Mouse (Mus musculus): Measurements from ENCODE around the gene B3gnt4. TPM values are rescaled to one million over a fixed set of nuclear protein-coding genes. Genes with fewer than 3 reads are reported as not detected.

The B3gnt4 gene
- polyA plus RNA-seq, 1 experiment from 2014 or later: 1.4 TPM

DNA sequence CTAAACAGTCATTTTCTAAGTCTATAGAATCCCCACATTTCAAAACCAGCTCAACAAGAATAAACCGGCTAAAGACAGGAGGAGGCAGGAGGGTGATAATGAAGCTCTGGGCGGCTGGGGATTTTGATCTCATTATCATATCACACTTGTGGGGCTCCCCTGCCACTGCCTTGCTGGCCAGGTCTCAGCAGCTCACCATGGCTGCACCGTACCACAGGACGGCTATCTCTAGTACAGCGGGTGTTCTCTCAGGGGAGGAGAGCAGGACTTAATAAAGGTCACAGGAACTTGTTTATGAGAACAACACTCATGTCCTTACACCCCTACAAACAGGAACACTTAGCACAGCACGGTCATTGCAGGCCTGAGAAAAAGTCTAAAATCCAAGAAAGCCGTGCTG is 45.4 kb downstream of the B3gnt4 start:
- Histone ChIP-seq H3K27ac (no peak overlapping the region), H3K27me3 (ENCODE audit: insufficient read depth, poor library complexity, severe bottlenecking) (no peaks in the 10 kb centered on the region), H3K4me3 (no peak overlapping the region), H3K36me3 (peaks cover 63% of the 10 kb centered on the region), H3K9me3 (no peaks in the 10 kb centered on the region), H3K4me1 (replicated peaks) (no peaks in the 10 kb centered on the region)
- 94% methylated on average over 7 of the region's 7 CpGs for WGBS
- no peak for DNase-seq (ENCODE audit: low spot score)

DNA sequence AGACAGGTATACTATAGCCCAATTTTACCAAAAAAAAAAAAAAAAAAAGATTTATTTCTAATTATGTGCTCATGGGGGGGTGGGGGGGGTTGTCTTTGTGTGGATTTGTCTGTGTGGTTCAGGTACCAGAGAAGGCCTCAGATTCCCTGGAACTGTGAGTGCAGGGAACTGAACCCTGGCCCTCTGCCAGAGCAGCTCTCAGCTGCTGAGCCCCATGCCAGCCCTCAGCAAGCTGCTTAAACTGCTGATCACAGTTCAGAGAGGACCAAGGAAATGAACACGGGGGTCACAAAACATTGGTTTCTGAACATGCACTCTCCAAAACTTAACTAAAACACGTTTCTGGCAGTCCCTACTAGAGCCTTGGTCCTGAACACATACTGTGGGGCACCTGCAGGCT is 46.2 kb downstream of the B3gnt4 start:
- Histone ChIP-seq H3K27me3 (ENCODE audit: insufficient read depth, poor library complexity, severe bottlenecking) (no peaks in the 10 kb centered on the region), H3K36me3 (peaks cover 70% of the 10 kb centered on the region), H3K27ac (no peak overlapping the region), H3K4me3 (no peak overlapping the region), H3K9me3 (no peaks in the 10 kb centered on the region), H3K4me1 (replicated peaks) (no peaks in the 10 kb centered on the region)
- DNase-seq (ENCODE audit: low spot score): no peak
- 77% methylated on average over 2 of the region's 2 CpGs for WGBS

GRCm38 (mm10) chr5:123559588-123559987 is 49.3 kb downstream of the B3gnt4 start:
- Histone ChIP-seq H3K36me3 (peaks cover 93% of the 10 kb centered on the region), H3K27me3 (ENCODE audit: insufficient read depth, poor library complexity, severe bottlenecking) (no peaks in the 10 kb centered on the region)
- 95% methylated on average over 8 of the region's 8 CpGs for WGBS

DNA sequence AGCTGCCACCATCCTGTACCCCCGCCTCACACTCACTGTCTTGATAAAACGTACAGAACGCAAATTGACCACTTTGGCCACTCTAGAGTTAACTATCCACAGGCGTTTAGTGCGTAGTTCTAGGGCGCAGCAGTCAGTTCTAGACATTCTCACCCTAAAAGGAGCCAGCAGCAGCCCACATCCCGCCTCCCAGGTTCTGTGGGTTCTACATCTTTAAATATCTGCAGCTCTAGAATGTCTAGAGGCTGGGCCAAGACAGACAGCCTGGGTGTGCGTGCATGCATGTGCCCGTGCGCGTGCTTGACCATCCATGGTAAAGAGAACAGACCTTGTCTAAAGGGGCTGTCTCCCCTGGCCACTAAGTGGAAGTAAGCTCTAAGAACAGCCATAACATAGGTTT is 50.9 kb downstream of the B3gnt4 start:
- Histone ChIP-seq H3K9me3 (no peaks in the 10 kb centered on the region), H3K27ac (no peak overlapping the region), H3K4me3 (no peak overlapping the region), H3K27me3 (ENCODE audit: insufficient read depth, poor library complexity, severe bottlenecking) (no peaks in the 10 kb centered on the region), H3K36me3 (peaks cover 97% of the 10 kb centered on the region), H3K4me1 (replicated peaks) (no peaks in the 10 kb centered on the region)
- 93% methylated on average over 11 of the region's 11 CpGs for WGBS
- DNase-seq (ENCODE audit: low spot score): no peak

More at GRCm38 (mm10) chr5:123559588-123559987, 49.3 kb downstream of the B3gnt4 start:
- no peak for DNase-seq (ENCODE audit: low spot score)
- Histone ChIP-seq H3K27ac (no peak overlapping the region), H3K4me3 (no peak overlapping the region), H3K4me1 (replicated peaks) (no peaks in the 10 kb centered on the region), H3K9me3 (no peaks in the 10 kb centered on the region)

Other genes starting within 250 kb of the B3gnt4 start
- gene Bcl7a, start 166.6 kb upstream of the B3gnt4 start, polyA plus RNA-seq (2016; fragmentation: Nextera tagmentation; extraction: Ambion mirVana): 42.9 and 48.0 TPM in 2 replicates
- gene Mlxip, start 115.7 kb upstream of the B3gnt4 start, polyA plus RNA-seq (2016; fragmentation: Nextera tagmentation; extraction: Ambion mirVana): 18.0 and 18.8 TPM in 2 replicates
- gene Lrrc43, start 21.2 kb upstream of the B3gnt4 start, polyA plus RNA-seq (2016; fragmentation: Nextera tagmentation; extraction: Ambion mirVana): 0.07 and 0.31 TPM in 2 replicates
- not detected in 2 replicates for gene Il31, start 21.0 kb upstream of the B3gnt4 start, polyA plus RNA-seq (2016; fragmentation: Nextera tagmentation; extraction: Ambion mirVana)
- gene Diablo, start 13.7 kb downstream of the B3gnt4 start, polyA plus RNA-seq (2016; fragmentation: Nextera tagmentation; extraction: Ambion mirVana): 149 and 152 TPM in 2 replicates
- not detected in 2 replicates for gene Gm49027, start 15.0 kb downstream of the B3gnt4 start, polyA plus RNA-seq (2016; fragmentation: Nextera tagmentation; extraction: Ambion mirVana)
- gene Vps33a, start 62.6 kb downstream of the B3gnt4 start, polyA plus RNA-seq (2016; fragmentation: Nextera tagmentation; extraction: Ambion mirVana): 35.8 and 37.6 TPM in 2 replicates
- gene Clip1, start 174.2 kb downstream of the B3gnt4 start, polyA plus RNA-seq (2016; fragmentation: Nextera tagmentation; extraction: Ambion mirVana): 44.4 and 52.0 TPM in 2 replicates
- gene Zcchc8, start 210.6 kb downstream of the B3gnt4 start, polyA plus RNA-seq (2016; fragmentation: Nextera tagmentation; extraction: Ambion mirVana): 77.4 and 92.5 TPM in 2 replicates
- gene Rsrc2, start 239.0 kb downstream of the B3gnt4 start, polyA plus RNA-seq (2016; fragmentation: Nextera tagmentation; extraction: Ambion mirVana): 104 and 125 TPM in 2 replicates
- 31.0 and 43.3 TPM in 2 replicates for gene Kntc1, start 239.3 kb downstream of the B3gnt4 start, polyA plus RNA-seq (2016; fragmentation: Nextera tagmentation; extraction: Ambion mirVana)

All from hindbrain, embryonic 10.5 days (tissue).